Mouse (Mus musculus) MEL (cell line): ENCODE measurements at regions not wholly inside any gene's neighbourhood (a gene's known extent, or its start where the extent isn't known, plus 50 kb on each side); places are given as distances from the start of the nearest gene placed in this dataset.

Experiments
- DNase-seq: peaks from one replicate; pipeline ENCODE4 v3.0.0; 2011; ENCODE audit warnings: low read depth, low spot score
- H3K27ac ChIP-seq: 2 replicates; pipeline ENCODE4 v1.5.1; 2012; ENCODE audit warnings: low read depth, mild to moderate bottlenecking, control low read depth, low read length, moderate library complexity; ENCODE audit not compliant: control insufficient read depth
- H3K27me3 ChIP-seq, 2 experiments: fragments of 150-350 bp in 1 of 2; sonication (generic) in 1 of 2; 2 replicates each; pipeline ENCODE4 v1.6.1; 2012; ENCODE audit warnings: low read length in 2 of 2, mild to moderate bottlenecking in 2 of 2, improper control_type of control experiment in 1 of 2, moderate library complexity in 1 of 2; ENCODE audit not compliant: insufficient read depth in 2 of 2, control insufficient read depth in 1 of 2
- H3K36me3 ChIP-seq, 2 experiments: 2 replicates each; pipeline ENCODE4 v1.6.1; 2012 to 2014; ENCODE audit warnings: low read length in 2 of 2, improper control_type of control experiment in 1 of 2, inconsistent platforms in 1 of 2, mild to moderate bottlenecking in 1 of 2; ENCODE audit not compliant: insufficient read depth in 2 of 2, control insufficient read depth in 1 of 2
- H3K4me1 ChIP-seq, 2 experiments: fragments of 150-350 bp in 1 of 2; sonication (generic) in 1 of 2; 2 replicates each; pipeline ENCODE4 v1.6.1; 2012; ENCODE audit warnings: low read length in 2 of 2, improper control_type of control experiment in 1 of 2, mild to moderate bottlenecking in 1 of 2; ENCODE audit not compliant: insufficient read depth in 2 of 2, control insufficient read depth in 1 of 2
- H3K4me3 ChIP-seq, 2 experiments: fragments of 150-350 bp in 1 of 2; sonication (generic) in 1 of 2; 2 replicates each; pipeline ENCODE4 v1.5.1; 2012; ENCODE audit warnings: low read depth in 2 of 2, low read length in 2 of 2, mild to moderate bottlenecking in 2 of 2, moderate library complexity in 2 of 2, control low read depth in 1 of 2, improper control_type of control experiment in 1 of 2; ENCODE audit not compliant: control insufficient read depth in 1 of 2, insufficient read depth in 1 of 2
- H3K79me2 ChIP-seq: 2 replicates; pipeline ENCODE4 v1.6.1; 2012; ENCODE audit warnings: mild to moderate bottlenecking, low read length, moderate library complexity; ENCODE audit not compliant: control insufficient read depth, poor library complexity, insufficient read depth
- H3K9ac ChIP-seq: 2 replicates; pipeline ENCODE4 v1.6.1; 2012; ENCODE audit warnings: low read depth, mild to moderate bottlenecking, control low read depth, low read length, moderate library complexity; ENCODE audit not compliant: control insufficient read depth, poor library complexity, severe bottlenecking
- H3K9me3 ChIP-seq: fragments of 150-350 bp; sonication (generic); replicated peaks from 2 replicates; pipeline ENCODE4 v1.6.1; 2012; ENCODE audit warnings: mild to moderate bottlenecking, low read length, improper control_type of control experiment, moderate library complexity; ENCODE audit not compliant: insufficient read depth
- BHLHE40 ChIP-seq: IDR thresholded peaks from 2 replicates; pipeline ENCODE4 v1.6.1; 2012; ENCODE audit warnings: low read depth, mild to moderate bottlenecking, inconsistent platforms, low read length, improper control_type of control experiment, borderline replicate concordance
- CHD1 ChIP-seq: IDR thresholded peaks from 2 replicates; pipeline ENCODE4 v1.6.1; 2012; ENCODE audit warnings: low read depth, mild to moderate bottlenecking, inconsistent platforms, low read length, improper control_type of control experiment
- ELF1 ChIP-seq: IDR thresholded peaks from 2 replicates; pipeline ENCODE4 v1.6.1; 2014; ENCODE audit warnings: low read depth, mild to moderate bottlenecking, inconsistent platforms, low read length, improper control_type of control experiment, moderate library complexity
- EP300 ChIP-seq, 2 experiments: IDR thresholded peaks; 2 replicates each; pipeline ENCODE4 v1.6.1; 2011; ENCODE audit warnings: improper control_type of control experiment in 2 of 2, low read length in 2 of 2, low read depth in 1 of 2, mild to moderate bottlenecking in 1 of 2
- GABPA ChIP-seq: IDR thresholded peaks from 2 replicates; pipeline ENCODE4 v1.6.1; 2012; ENCODE audit warnings: low read depth, mild to moderate bottlenecking, inconsistent platforms, low read length, improper control_type of control experiment, moderate library complexity
- GATA1 ChIP-seq: IDR thresholded peaks from 2 replicates; pipeline ENCODE4 v1.6.1; 2011; ENCODE audit warnings: low read depth, low read length, improper control_type of control experiment
- HCFC1 ChIP-seq: IDR thresholded peaks from 2 replicates; pipeline ENCODE4 v1.6.1; 2012; ENCODE audit warnings: low read depth, mild to moderate bottlenecking, inconsistent platforms, low read length, improper control_type of control experiment, moderate library complexity
- JUND ChIP-seq: IDR thresholded peaks from 2 replicates; pipeline ENCODE4 v1.6.1; 2011; ENCODE audit warnings: low read depth, mild to moderate bottlenecking, improper control_type of control experiment, low read length
- KAT2A ChIP-seq: conservative IDR thresholded peaks from 2 replicates; pipeline ENCODE4 v1.6.1; 2012; ENCODE audit warnings: low read depth, low read length, improper control_type of control experiment, inconsistent platforms
- MAFK ChIP-seq: IDR thresholded peaks from 2 replicates; pipeline ENCODE4 v1.6.1; 2011; ENCODE audit warnings: low read depth, mild to moderate bottlenecking, low read length, improper control_type of control experiment, borderline replicate concordance
- MAZ ChIP-seq: IDR thresholded peaks from 2 replicates; pipeline ENCODE4 v1.6.1; 2012; ENCODE audit warnings: low read depth, mild to moderate bottlenecking, inconsistent platforms, low read length, improper control_type of control experiment
- MEF2A ChIP-seq: IDR thresholded peaks from 2 replicates; pipeline ENCODE4 v1.6.1; 2014; ENCODE audit warnings: low read depth, mild to moderate bottlenecking, inconsistent platforms, low read length, improper control_type of control experiment; ENCODE audit not compliant: poor library complexity, insufficient replicate concordance, severe bottlenecking; ENCODE audit errors: extremely low read depth
- MXI1 ChIP-seq: IDR thresholded peaks from 2 replicates; pipeline ENCODE4 v1.6.1; 2011; ENCODE audit warnings: mild to moderate bottlenecking, low read depth, low read length, improper control_type of control experiment
- MYB ChIP-seq: IDR thresholded peaks from 2 replicates; pipeline ENCODE4 v1.6.1; 2011; ENCODE audit warnings: mild to moderate bottlenecking, low read depth, low read length, improper control_type of control experiment
- MYC ChIP-seq: IDR thresholded peaks from 2 replicates; pipeline ENCODE4 v1.6.1; 2011; ENCODE audit warnings: low read depth, mild to moderate bottlenecking, low read length, improper control_type of control experiment, moderate library complexity
- NRF1 ChIP-seq: IDR thresholded peaks from 2 replicates; pipeline ENCODE4 v1.6.1; 2014; ENCODE audit warnings: low read depth, mild to moderate bottlenecking, inconsistent platforms, low read length, improper control_type of control experiment, moderate library complexity; ENCODE audit not compliant: poor library complexity, insufficient read depth, severe bottlenecking
- POLR2A ChIP-seq, 2 experiments: IDR thresholded peaks; 2 replicates each; pipeline ENCODE4 v1.6.1; 2011 to 2012; ENCODE audit warnings: low read length in 2 of 2, mild to moderate bottlenecking in 2 of 2, control low read depth in 1 of 2, improper control_type of control experiment in 1 of 2, low read depth in 1 of 2, moderate library complexity in 1 of 2; ENCODE audit not compliant: control insufficient read depth in 1 of 2, insufficient read depth in 1 of 2, poor library complexity in 1 of 2
- POLR2AphosphoS2 ChIP-seq: IDR thresholded peaks from 2 replicates; pipeline ENCODE4 v1.6.1; 2011; ENCODE audit warnings: low read length, improper control_type of control experiment
- POLR2AphosphoS5 ChIP-seq: IDR thresholded peaks from 2 replicates; pipeline ENCODE4 v1.6.1; 2012; ENCODE audit warnings: low read depth, borderline replicate concordance, mild to moderate bottlenecking, inconsistent platforms, low read length, moderate library complexity, mixed read lengths
- RAD21 ChIP-seq: IDR thresholded peaks from 2 replicates; pipeline ENCODE4 v1.6.1; 2011; ENCODE audit warnings: mild to moderate bottlenecking, low read depth, low read length, improper control_type of control experiment
- RCOR1 ChIP-seq: IDR thresholded peaks from 2 replicates; pipeline ENCODE4 v1.6.1; 2012; ENCODE audit warnings: low read depth, mild to moderate bottlenecking, inconsistent platforms, low read length, improper control_type of control experiment
- SIN3A ChIP-seq: IDR thresholded peaks from 2 replicates; pipeline ENCODE4 v1.6.1; 2012; ENCODE audit warnings: low read length, improper control_type of control experiment, inconsistent platforms
- TBP ChIP-seq: IDR thresholded peaks from 2 replicates; pipeline ENCODE4 v1.8.0; 2011; ENCODE audit warnings: low read depth, low read length, improper control_type of control experiment
- TCF12 ChIP-seq: IDR thresholded peaks from 2 replicates; pipeline ENCODE4 v1.6.1; 2014; ENCODE audit warnings: low read depth, mild to moderate bottlenecking, inconsistent platforms, low read length, improper control_type of control experiment, moderate library complexity
- UBTF ChIP-seq: IDR thresholded peaks from 2 replicates; pipeline ENCODE4 v1.6.1; 2012; ENCODE audit warnings: low read depth, mild to moderate bottlenecking, inconsistent platforms, low read length, improper control_type of control experiment, moderate library complexity, borderline replicate concordance; ENCODE audit not compliant: insufficient read depth
- USF1 ChIP-seq: IDR thresholded peaks from 2 replicates; pipeline ENCODE4 v1.6.1; 2014; ENCODE audit warnings: low read depth, mild to moderate bottlenecking, inconsistent platforms, low read length, improper control_type of control experiment, moderate library complexity
- USF2 ChIP-seq, 2 experiments: IDR thresholded peaks; 2 replicates each; pipeline ENCODE4 v1.6.1; 2011 to 2012; ENCODE audit warnings: improper control_type of control experiment in 2 of 2, low read length in 2 of 2, borderline replicate concordance in 1 of 2, inconsistent platforms in 1 of 2, low read depth in 1 of 2, mild to moderate bottlenecking in 1 of 2; ENCODE audit not compliant: insufficient read depth in 1 of 2
- ZC3H11A ChIP-seq: IDR thresholded peaks from 2 replicates; pipeline ENCODE4 v1.6.1; 2012; ENCODE audit warnings: low read depth, mild to moderate bottlenecking, inconsistent platforms, low read length, improper control_type of control experiment
- ZMIZ1 ChIP-seq: IDR thresholded peaks from 2 replicates; pipeline ENCODE4 v1.6.1; 2012; ENCODE audit warnings: low read depth, mild to moderate bottlenecking, inconsistent platforms, low read length, improper control_type of control experiment, moderate library complexity
- ZNF384 ChIP-seq: IDR thresholded peaks from 2 replicates; pipeline ENCODE4 v1.6.1; 2012; ENCODE audit warnings: low read depth, mild to moderate bottlenecking, inconsistent platforms, low read length, improper control_type of control experiment

DNA sequence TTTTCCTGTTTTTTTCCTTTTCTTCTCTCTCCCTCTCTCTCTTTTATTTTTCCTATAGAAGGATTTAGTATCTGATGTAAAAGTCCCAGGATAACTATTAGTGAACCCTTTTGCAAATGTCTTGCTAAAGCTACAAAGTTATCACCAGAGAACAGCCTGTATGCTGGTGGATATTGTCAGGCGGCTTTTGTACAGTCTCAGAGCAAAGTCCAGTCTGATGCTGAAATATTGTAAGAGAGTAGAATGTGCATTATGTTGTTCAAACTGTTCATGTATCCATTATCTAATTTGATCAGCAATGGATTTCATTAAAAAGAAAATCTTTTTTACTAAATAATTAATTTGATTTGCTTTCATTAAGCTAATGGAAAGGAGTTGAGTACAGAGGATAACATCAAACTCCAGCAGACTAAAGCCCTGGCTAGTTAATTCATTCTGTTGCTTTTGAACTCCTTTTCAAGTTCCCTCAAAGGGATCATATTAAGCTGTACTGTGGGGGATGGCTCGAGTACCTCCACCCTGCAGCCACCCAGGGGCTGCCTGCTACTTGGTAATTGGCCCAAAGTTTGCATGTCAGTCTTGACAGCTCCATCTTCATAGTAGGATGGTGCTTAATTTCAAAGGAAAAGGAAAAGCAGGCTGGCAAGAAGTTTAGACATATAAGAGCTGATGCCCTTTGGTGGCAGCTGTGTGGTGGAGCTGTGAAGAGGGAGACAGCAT is 1280.2 kb upstream of the Tenm4 start:
- no peak for TF ChIP-seq MXI1
- no peak for TF ChIP-seq EP300 (IDR thresholded peaks at IDR 0.05; ENCODE audit: low read depth in 1 of 2, low read length in 2 of 2)
- no peak for TF ChIP-seq MAFK
- no peak for TF ChIP-seq ELF1
- no peak for TF ChIP-seq MYC
- TF ChIP-seq USF2 (IDR thresholded peaks at IDR 0.05; ENCODE audit: borderline replicate concordance in 1 of 2, insufficient read depth in 1 of 2, low read depth in 1 of 2, low read length in 2 of 2): no peak
- no peak for TF ChIP-seq SIN3A
- TF ChIP-seq RCOR1: no peak
- no peak for TF ChIP-seq RAD21
- no peak for TF ChIP-seq MYB
- TF ChIP-seq USF1: no peak
- TF ChIP-seq CHD1: no peak
- TF ChIP-seq POLR2AphosphoS2: no peak
- TF ChIP-seq BHLHE40: no peak
- no peak for TF ChIP-seq MEF2A
- no peak overlapping the region for H3K27ac ChIP-seq

DNA sequence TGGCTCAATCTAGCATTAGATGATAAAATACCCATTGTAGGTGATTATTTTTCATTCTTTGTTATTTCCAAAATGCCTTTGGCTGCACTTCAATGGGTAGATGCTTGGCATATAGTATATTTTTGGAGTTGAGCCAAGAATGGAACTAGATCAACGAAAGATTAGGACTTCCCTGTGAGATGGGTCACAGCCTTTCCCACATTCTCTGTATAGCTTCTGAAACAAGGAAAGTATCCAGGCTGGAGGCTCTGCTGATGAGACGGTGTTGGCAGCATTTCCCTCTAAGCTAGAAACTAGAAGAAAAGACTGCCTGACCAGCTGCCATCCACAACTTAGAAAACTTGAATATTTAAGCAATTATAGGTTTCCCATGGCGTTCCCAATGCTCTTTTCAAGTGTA is 1273.0 kb upstream of the Tenm4 start:
- no peaks in the 10 kb centered on the region for H3K4me1 ChIP-seq
- no peak overlapping the region for H3K27ac ChIP-seq
- no peaks in the 10 kb centered on the region for H3K27me3 ChIP-seq
- no peak overlapping the region for H3K4me3 ChIP-seq
- H3K36me3 ChIP-seq: no peaks in the 10 kb centered on the region
- TF ChIP-seq POLR2AphosphoS5: no peak
- TF ChIP-seq KAT2A: no peak
- TF ChIP-seq TBP: no peak
- TF ChIP-seq POLR2A (IDR thresholded peaks at IDR 0.05; ENCODE audit: control insufficient read depth in 1 of 2, insufficient read depth in 1 of 2, low read depth in 1 of 2, low read length in 2 of 2, poor library complexity in 1 of 2): no peak
- no peak for TF ChIP-seq NRF1
- no peak for TF ChIP-seq UBTF
- no peak for TF ChIP-seq ZMIZ1
- no peak for TF ChIP-seq GABPA
- no peak for TF ChIP-seq ZC3H11A
- TF ChIP-seq MAZ: no peak
- TF ChIP-seq TCF12: no peak
- no peak for TF ChIP-seq MAFK
- no peak for TF ChIP-seq ZNF384
- TF ChIP-seq MYC: no peak
- no peak for TF ChIP-seq GATA1
- no peak for TF ChIP-seq JUND
- no peak for TF ChIP-seq HCFC1
- TF ChIP-seq, all 39 proteins: peak for 0
- Histone ChIP-seq H3K9me3 (no peaks in the 10 kb centered on the region), H3K9ac (no peak overlapping the region), H3K79me2 (no peaks in the 10 kb centered on the region)
- no peak for DNase-seq

More for the DNA sequence above, 1280.2 kb upstream of the Tenm4 start:
- H3K9ac ChIP-seq: no peak overlapping the region
- H3K36me3 ChIP-seq: no peaks in the 10 kb centered on the region
- H3K4me3 ChIP-seq: no peak overlapping the region
- no peaks in the 10 kb centered on the region for H3K4me1 ChIP-seq
- H3K27me3 ChIP-seq: no peaks in the 10 kb centered on the region
- DNase-seq: no peak
- H3K9me3 ChIP-seq: no peaks in the 10 kb centered on the region
- no peaks in the 10 kb centered on the region for H3K79me2 ChIP-seq
